Mouse (Mus musculus) bone marrow macrophage, adult 2 months (primary cell): ENCODE data around the gene Rhbdf2.

Experiments
- CTCF ChIP-seq: IDR thresholded peaks from 2 replicates; pipeline ENCODE4 v1.5.1; 2012; ENCODE audit warnings: low read depth, mild to moderate bottlenecking, low read length, moderate library complexity
- POLR2A ChIP-seq: IDR thresholded peaks from 2 replicates; pipeline ENCODE4 v1.6.1; 2012; ENCODE audit warnings: mild to moderate bottlenecking, low read depth, low read length, borderline replicate concordance

- TF ChIP-seq CTCF, result no peak
- no peak for TF ChIP-seq POLR2A
Observed at GRCm38 (mm10) chr11:116552194-116552593, 74.6 kb downstream of the Rhbdf2 start.
